Mouse (Mus musculus) spleen, adult 10 weeks (tissue): ENCODE results near the gene Pfkfb4. TPM values are rescaled to one million over a fixed set of nuclear protein-coding genes. Genes with fewer than 3 reads are reported as not detected.

Experiments
- polyA plus RNA-seq: library from polyadenylated mRNA; stranded (reverse); fragments of 350-450 nt; fragmentation: Illumina TruSeq; extraction: RNeasy Lipid Tissue Mini Kit (QIAGEN cat#74804); gene quantifications from one replicate; pipeline ENCODE4 v1.2.3, GENCODE M21; 2015; ENCODE audit warnings: low replicate concordance; ENCODE audit not compliant: insufficient read depth

Pfkfb4 gene
- 11.2 TPM for polyA plus RNA-seq

GRCm38 (mm10) chr9:108991428-108992084, at the start of gene Pfkfb4:
Gene Pfkfb4 (plus strand): TSS chr9:108991778.

DNA sequence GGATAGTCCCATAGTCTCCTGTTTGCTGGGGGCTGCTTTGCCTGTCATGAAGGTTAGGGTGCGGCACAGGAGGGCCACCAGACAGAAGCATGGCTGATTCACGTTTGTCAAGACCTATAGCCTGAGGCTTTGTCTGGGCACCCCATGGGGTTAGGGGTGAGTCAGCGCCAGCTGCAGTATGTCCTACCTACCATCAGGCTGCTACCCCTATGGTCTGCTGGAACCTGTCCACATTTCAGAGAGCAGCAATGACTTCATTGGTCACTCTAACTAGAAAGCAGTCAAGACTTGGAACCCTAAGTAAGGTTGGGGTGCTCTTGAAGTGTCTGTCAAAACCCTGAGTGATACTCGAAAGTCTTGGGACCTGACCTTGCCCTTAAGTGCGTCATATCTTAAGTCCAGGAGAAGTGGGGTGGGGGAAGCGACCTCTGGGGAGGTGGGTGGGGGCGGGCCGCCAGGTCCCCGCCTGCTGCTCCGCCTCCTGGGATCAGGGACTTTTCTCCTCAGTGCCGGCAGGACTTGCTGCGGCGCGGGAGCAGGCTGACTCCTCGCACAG, 38.4 kb upstream of the Pfkfb4 start, which contains the start of gene Col7a1:
Gene Col7a1, plus strand, starts transcription at position 506 of the 556 bp plus-strand sequence.

DNA sequence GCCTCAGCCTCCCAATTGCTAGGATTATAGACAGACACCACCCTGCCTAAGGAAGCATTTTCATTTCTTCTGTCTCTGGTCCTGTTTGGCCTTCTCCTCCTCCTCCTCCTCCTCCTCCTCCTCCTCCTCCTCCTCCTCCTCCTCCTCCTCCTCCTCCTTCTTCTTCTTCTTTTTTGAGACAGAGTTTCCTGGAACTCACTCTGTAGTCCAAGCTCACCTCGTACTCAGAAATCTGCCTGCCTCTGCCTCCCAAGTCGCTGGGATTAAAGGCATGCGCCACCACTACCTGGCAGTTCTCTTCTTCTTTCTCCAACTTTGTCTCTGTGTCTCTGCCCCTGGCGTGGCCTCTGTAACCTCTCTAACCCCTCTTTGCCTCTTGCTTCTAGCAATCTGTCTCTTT, 5.9 kb upstream of the Pfkfb4 start, which contains the start of gene Ucn2:
Gene Ucn2, plus strand, starts transcription at position 301 of the 400 bp plus-strand sequence.

GRCm38 (mm10) chr9:109038086-109038895, 46.7 kb downstream of the Pfkfb4 start, which contains the start of gene Shisa5:
Gene Shisa5 (plus strand): TSS chr9:109038565.

GRCm38 (mm10) chr9:109059136-109059903, 67.7 kb downstream of the Pfkfb4 start, which contains the start of gene Trex1:
Gene Trex1 (minus strand): TSS chr9:109059734.

DNA sequence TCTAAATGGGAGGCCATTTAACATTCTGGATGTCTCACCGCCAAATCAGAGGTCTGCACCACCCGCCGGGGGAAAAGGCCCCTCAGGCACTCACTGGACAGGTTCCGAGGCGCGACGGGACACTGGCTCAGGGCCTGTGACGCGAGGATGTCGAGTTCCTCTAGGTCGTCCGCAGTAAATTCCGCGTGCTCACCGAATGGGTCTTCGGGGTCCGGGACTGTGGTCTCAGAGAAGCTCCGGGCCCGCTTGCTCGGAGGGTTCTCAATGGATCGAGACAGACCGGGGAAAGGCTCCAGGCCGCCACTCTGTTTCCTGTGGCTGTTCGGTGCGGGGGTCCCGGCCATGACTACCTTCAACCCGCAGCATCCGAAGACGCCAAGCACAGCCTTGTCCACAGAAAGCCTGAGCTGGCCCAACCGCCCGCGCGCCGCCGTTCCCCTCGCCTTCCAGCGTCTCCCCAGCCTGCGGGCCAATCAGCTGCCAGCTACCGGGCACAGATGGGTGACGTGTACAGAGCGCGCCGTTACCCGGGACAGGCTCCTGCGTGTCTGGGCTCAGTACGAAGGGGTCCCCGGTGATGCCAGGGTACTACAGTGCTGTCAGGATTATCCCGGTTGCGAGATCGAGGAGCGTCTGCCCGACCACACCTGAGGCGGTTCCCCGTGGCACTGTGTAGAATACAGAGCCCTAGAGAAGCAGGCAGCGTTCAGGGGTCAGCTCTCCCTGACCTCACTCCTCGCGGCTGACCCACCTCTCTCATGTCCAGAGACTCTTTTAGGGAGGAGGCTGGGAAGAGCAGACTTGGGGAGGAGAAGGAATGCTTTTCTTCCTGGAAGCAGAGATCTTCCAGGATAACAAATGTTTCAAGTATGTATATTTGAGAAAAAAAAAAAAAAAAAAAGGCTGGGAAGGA, 82.3 kb downstream of the Pfkfb4 start, which contains the start of gene Atrip:
Gene Atrip, minus strand, starts transcription at position 464 of the 913 bp plus-strand sequence.

Other genes with a start within 250 kb of the Pfkfb4 start
- gene Ip6k2, start 208.0 kb upstream of the Pfkfb4 start, polyA plus RNA-seq, result 77.0 TPM
- gene Nckipsd, start 183.4 kb upstream of the Pfkfb4 start, polyA plus RNA-seq, result 8.2 TPM
- 0.04 TPM for gene Celsr3, start 165.5 kb upstream of the Pfkfb4 start, polyA plus RNA-seq
- 6.4 TPM for gene Slc26a6, start 138.5 kb upstream of the Pfkfb4 start, polyA plus RNA-seq
- not detected for gene Tmem89, start 77.2 kb upstream of the Pfkfb4 start, polyA plus RNA-seq
- gene Uqcrc1, start 55.1 kb upstream of the Pfkfb4 start, polyA plus RNA-seq, result 139 TPM
- 13.0 TPM for gene Col7a1, start 38.2 kb upstream of the Pfkfb4 start, polyA plus RNA-seq
- gene Ucn2, start 5.8 kb upstream of the Pfkfb4 start, polyA plus RNA-seq, result 1.2 TPM
- 1,299 TPM for gene Shisa5, start 46.8 kb downstream of the Pfkfb4 start, polyA plus RNA-seq
- 5.6 TPM for gene Trex1, start 68.0 kb downstream of the Pfkfb4 start, polyA plus RNA-seq
- gene Atrip, start 82.3 kb downstream of the Pfkfb4 start, polyA plus RNA-seq, result 11.2 TPM
- 5.3 TPM for gene Ccdc51, start 90.7 kb downstream of the Pfkfb4 start, polyA plus RNA-seq
- gene Tma7, start 90.8 kb downstream of the Pfkfb4 start, polyA plus RNA-seq, result 476 TPM
- gene Plxnb1, start 103.6 kb downstream of the Pfkfb4 start, polyA plus RNA-seq, result 5.2 TPM
- gene Fbxw21, start 170.3 kb downstream of the Pfkfb4 start, polyA plus RNA-seq, result not detected
- gene Fbxw13, start 204.2 kb downstream of the Pfkfb4 start, polyA plus RNA-seq, result 1.9 TPM
- gene Fbxw20, start 243.0 kb downstream of the Pfkfb4 start, polyA plus RNA-seq, result not detected